Mouse (Mus musculus) T-helper 2 cell (primary cell): ENCODE measurements around the gene Arhgef11.

ENCODE experiments used
- in situ Hi-C: fragments of 300-600 bp; cut with MboI, MseI; formaldehyde crosslinking; loops from one replicate; pipeline ENCODE4 v1.15.1; 2025; ENCODE audit warnings: high pct_unique_total_duplicates

The Arhgef11 gene

DNA sequence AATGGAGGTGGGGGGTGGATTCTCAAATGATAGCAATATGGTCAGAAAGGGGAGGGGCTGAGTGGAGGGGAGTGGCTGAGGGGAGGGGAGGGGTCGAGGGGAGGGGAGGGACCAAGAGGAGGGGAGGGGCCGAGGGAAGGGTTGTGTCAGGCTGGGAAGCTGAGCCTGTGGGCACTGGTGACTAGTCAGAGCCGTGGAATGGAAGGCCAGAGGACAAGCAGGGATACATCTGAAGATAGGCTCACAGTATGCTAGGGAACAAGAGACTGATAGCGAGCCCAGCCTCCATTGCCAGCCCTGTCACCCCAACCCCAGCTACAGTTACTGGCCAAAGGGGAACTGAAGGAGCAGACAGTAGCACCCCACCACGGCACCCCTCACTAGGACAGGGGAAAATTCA lies 141.3 kb downstream of the Arhgef11 start:
- in situ Hi-C loops, result no loop called here

DNA sequence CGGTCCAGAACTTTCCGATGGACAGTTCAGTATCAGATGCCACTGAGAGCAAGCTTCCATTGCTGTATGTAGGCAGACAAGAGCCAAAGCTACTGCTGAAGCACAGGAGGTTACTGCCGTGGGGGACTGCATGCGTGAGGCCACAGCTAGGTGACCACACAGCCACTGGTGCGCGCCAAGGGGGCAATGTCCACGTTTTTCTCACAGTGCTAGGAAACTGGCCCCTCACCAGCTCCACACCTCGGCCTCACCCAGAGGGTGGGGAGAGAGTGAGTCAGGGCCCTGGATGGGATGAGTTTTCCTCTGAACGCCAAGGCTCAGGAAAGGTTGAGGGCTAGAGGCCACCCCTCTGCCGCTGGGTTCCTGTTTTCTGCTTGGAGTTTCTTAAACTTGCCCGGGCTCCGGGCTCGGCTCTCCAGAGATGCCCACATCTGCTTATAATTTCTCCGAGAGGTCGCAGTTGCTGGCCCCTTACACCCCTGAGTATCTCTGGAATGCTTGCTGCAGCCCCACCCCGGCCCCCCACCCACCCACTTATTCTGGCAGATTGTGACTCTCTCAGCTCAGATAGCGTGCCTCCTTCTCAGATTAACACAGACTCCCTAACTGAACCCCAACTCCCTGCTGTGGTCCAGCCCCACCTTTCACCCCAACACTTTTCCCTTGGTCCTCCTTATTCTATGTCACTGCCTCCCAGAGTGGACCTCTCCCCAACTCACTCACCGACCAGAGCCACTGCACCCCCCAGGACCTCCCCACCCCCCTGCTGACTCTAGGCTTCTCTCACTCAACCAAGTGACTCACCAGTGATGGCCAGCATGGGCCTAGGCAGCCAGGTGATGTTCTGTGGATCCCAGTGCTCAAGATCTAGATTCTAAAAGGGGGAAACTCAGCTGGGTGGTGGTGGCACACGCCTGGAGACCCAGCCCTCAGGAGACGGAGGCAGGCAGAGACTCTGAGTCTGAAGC lies 144.3 kb downstream of the Arhgef11 start:
- in situ Hi-C loops, result no loop called here

DNA sequence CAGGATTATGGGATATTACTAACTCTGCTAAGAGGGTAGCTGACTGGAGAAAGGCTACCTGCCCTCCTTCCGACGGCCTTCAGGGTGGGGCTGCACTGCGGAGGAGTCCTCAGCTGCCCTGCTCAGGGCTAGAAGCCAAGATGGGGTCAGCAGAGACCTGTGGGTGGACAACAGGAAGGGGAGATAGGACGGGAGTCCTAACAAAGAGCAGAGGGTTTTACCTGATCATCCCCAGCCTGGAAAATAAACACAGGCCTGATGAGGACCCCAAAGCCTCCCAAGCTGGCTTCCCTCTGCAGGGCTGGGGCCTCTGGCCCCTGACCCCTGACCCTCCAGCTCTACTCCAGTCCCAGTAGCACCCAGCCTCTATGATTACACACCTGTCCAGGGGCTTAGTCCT lies 145.8 kb downstream of the Arhgef11 start:
- in situ Hi-C loops, result no loop called here

DNA sequence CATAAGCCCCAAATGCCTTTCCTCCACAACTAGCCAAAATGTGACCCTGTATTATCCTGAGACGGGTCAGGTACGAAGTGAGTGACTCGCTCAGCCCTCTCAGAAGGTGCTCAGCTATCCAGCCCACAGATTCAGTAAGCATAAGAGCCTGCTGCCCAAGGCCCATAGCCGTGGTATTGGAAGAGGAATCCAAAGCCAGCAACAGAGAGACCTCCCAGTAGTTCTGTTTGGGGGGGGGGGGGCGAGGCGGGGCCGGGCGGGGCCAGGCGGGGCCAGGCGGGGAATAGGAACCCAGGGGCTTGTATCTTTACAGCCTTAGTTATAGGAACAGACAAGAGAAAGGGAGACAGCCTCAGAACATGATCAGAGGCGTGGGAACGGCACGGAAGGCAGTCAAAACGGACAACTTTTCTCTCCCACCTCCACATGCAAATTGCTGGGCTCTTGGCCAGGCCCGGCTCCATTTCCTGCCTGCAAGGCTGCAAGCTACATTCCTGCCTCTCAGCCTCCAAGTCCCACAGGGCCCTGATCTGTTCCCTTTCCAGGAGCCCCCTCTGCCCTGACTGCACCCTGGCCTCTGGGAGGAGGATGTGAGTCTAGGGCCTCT lies 146.4 kb downstream of the Arhgef11 start:
- in situ Hi-C loops, result no loop called here

GRCm38 (mm10) chr3:87764506-87764905 lies 147.1 kb downstream of the Arhgef11 start:
- in situ Hi-C loops, result no loop called here

DNA sequence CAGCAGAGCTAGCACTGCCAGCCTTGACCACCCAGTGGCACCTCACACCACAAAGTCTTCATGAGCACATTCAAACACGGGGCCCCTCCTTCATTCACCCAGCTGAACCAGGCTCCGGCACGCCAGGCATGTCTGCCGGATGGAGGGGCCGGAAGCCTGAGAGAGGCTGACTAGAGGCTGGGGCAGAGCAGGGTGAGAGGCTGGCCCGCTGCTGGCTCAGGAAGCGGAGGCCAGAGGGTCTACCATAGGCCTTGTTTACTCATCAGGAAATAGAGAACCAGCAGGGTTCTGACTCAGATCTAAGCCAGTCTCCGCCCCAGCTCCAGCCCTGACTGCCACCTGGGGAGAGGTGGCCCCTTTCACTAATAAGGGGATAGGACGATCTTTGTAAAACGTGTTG lies 147.7 kb downstream of the Arhgef11 start:
- in situ Hi-C loops, result no loop called here

DNA sequence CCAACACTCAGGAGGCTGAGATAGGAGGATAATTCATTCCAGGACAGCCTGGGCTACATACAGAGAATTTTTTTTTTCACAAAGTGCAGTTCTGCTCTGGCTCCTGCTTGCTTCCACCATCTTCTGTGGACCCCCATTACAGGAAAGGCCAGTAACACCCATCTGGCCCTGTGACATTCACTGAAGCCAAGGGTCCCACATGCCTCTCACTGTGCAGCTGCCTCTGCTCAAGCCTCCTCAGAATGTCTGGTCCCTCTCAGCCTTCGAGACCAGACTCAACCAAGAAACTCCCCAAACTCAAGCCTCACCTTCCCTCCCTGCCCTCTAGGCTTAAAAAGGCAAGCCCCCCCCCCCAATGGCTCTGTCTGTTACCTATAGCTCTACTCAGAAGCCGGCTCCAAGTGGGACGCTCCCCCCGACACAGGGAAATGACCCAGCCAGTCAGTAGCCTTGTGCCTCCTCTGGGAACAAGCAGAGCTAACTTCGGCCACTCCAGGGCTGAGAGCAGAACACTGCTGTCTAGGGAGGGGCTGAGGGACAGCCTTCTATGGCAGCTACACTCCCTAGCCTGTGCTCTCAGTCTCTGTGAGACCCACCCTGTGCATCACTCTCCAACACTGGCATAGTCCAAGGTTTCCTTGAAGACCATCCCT lies 148.4 kb downstream of the Arhgef11 start:
- in situ Hi-C loops, result no loop called here

DNA sequence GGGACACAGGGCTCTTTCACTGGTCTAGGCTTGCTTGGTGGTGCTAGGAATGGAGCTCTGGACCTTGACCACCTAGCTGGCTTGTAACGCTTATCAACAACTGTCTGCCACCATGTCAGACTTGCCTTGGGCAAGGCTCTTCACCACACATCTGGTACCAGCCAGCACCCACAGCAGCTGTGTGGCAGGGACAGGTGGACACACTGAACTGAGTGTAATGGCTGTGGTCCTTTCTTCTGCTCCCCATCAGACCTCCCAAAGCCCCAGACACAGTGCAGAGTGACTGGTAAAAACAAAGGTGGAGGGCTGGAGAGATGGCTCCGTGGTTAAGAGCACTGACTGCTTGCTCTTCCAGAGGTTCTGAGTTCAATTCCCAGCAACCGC lies 148.9 kb downstream of the Arhgef11 start:
- in situ Hi-C loops, result no loop called here

DNA sequence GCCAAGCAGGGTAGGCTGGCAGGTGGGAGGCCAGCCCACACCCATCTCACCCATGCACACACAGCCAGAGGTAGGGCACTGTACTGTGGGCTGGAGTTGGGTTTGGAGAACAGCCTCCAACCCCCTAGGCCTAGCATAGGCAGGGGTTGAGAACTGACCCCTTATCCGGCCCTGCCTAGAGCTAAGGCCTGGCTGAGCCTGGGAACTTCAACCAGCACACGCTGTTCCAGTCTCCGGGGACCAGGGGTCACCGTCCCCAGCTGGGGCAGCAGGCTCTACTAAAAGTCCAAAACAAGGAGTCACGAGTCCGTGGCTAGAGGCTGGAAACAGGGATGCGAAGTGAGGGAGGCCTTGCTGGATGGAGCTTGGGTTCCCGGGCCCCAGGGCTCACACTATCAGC lies 150.4 kb downstream of the Arhgef11 start:
- in situ Hi-C loops, result no loop called here

DNA sequence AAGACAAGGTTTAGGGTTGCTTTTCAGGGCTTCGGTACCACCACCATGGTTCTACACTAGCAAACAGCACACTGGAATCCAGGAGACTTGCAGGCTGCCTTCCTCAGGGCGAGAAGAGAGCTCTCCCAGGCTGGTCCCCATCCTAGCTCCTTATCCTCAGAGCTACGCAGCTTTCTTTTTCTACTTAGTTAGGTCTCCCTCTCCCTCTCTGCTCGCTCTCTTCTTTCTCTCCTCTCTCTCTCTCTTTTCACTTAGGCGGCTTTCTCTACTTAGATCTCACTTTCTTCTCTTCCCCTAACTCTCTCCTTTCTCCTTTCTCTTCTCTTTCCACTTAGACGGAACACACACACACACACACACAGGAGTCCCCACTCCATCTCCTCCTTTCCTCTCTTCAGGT lies 151.1 kb downstream of the Arhgef11 start:
- in situ Hi-C loops, result no loop called here

DNA sequence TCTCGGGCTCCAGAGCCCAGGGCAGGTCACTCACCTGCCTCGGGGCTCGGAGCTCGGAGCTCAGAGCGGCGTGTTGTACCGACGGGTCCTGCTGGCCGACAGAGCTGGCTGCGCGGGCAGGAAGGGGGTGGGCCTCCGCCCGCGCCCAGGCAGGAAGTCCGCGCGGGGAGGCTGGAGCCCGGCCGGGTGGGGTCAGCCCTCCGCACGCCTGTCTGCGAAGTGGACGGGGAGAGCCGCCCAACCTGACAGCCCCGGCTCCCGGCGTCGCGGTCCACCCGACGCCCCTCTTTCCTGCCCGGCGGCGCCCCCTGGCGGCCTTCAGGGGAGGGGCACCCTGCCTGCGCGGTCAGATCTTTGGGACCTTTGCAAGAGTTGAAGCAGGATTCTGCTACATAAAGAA lies 151.5 kb downstream of the Arhgef11 start:
- in situ Hi-C loops, result no loop called here

DNA sequence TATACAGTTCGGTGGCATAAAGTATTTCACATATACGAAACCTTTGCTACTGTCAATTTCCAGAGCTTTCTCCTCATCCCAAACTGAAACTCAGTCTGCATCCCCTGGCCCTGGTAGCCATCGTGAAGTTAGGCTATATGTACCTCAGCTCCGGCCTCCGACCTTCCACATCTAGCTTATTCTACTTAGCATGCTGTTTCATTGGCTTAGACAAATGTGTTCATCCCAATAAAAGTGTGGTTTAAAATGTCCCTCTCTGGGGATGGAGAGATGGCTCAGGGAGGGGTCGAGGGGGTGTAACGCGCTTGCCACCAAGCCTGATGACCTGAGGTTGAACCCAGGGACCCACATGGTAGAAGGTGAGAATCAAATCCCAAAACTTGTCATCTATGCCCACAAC lies 152.1 kb downstream of the Arhgef11 start:
- in situ Hi-C loops, result no loop called here

DNA sequence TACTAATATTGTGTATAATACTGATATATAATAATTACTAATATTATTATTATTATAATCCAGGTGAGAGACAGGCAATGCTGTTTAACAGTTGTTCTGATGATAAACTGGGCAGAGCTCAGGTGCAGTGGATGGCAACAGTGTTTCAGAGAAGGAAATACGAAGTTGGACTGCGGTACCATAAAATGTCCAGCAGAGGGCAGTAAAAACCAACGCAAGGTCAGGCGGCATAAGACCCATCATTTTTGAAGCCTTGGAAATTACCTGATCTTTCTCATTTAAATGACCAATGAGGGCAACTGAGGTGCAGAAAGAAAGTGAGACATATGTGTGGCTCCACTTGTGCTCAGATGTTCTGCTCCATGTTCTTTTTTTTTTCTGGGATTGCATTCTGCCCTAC lies 152.9 kb downstream of the Arhgef11 start:
- in situ Hi-C loops, result no loop called here

GRCm38 (mm10) chr3:87771088-87771487 lies 153.7 kb downstream of the Arhgef11 start:
- in situ Hi-C loops, result no loop called here

GRCm38 (mm10) chr3:87778283-87778682 lies 160.9 kb downstream of the Arhgef11 start:
- in situ Hi-C loops, result no loop called here

DNA sequence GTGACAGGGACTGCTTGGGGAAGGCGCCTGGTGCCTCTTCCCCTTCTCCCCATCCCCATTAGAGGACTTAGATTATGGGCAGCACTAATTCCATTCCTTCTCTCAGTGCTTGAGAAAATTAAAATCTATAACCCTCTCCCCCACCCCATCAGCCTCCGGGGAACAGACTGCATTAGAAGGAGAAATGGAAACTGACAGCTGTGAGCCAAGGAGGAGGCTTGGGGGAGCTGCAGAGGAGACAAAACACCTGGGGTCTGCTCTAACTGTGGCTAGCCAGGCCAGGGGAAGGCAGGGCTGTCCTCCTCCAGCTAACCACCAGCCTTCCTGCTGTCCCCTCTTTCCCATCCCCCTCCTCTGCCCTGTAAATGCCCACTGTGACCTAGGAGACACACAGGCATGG lies 161.7 kb downstream of the Arhgef11 start:
- in situ Hi-C loops, result no loop called here

GRCm38 (mm10) chr3:87783282-87784023 lies 166.1 kb downstream of the Arhgef11 start:
- in situ Hi-C loops, result loop anchor here (5.0 kb wide), 1 partner anchor 44 kb away; no protein-coding TSS in a partner anchor

- in situ Hi-C loops, result no loop called here
Measured at GRCm38 (mm10) chr3:87785156-87785555, 167.8 kb downstream of the Arhgef11 start.

DNA sequence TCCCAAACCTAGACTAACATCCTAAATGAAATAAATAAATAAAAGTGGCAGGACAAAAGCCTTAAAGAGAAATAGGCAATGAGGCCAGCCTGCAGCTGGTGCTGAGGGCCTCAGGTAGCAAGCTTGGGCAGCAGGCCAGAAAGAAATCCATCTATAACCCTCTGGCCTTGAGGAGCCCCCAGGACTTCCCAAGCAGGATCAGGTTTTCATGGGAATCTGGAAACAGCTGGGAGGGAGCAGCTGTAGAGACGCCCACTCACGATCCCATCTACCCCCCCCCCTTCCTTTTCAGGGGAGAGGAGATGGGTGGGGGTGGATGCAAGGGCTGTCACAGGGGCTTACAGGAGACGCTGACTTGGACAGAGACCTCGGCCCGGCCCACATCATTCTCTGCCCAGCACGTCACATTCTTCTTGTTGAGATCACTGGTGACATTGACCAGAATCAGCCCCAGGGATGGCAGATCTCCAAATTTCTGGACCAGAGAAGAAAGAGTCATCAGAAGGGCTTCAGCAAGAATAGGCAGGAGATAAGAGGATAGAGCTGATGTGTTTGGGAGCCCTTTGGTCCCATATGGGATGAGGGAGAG lies 168.4 kb downstream of the Arhgef11 start:
- in situ Hi-C loops, result no loop called here
